Mouse (Mus musculus) brain, embryonic 14.5 days (tissue): ENCODE results near the gene Slc41a1.

Experiments used
- CTCF ChIP-seq: fragments of 200-500 bp; IDR thresholded peaks from 2 replicates; pipeline ENCODE4 v1.5.1; 2012; ENCODE audit warnings: inconsistent platforms, mild to moderate bottlenecking, moderate library complexity, borderline replicate concordance; ENCODE audit not compliant: insufficient read depth, insufficient read length; ENCODE audit errors: extremely low read depth
- POLR2A ChIP-seq: fragments of 200-500 bp; IDR thresholded peaks from 2 replicates; pipeline ENCODE4 v1.6.1; 2012; ENCODE audit warnings: mild to moderate bottlenecking, inconsistent platforms, borderline replicate concordance; ENCODE audit not compliant: poor library complexity, insufficient read depth, insufficient read length, severe bottlenecking; ENCODE audit errors: extremely low read depth

DNA sequence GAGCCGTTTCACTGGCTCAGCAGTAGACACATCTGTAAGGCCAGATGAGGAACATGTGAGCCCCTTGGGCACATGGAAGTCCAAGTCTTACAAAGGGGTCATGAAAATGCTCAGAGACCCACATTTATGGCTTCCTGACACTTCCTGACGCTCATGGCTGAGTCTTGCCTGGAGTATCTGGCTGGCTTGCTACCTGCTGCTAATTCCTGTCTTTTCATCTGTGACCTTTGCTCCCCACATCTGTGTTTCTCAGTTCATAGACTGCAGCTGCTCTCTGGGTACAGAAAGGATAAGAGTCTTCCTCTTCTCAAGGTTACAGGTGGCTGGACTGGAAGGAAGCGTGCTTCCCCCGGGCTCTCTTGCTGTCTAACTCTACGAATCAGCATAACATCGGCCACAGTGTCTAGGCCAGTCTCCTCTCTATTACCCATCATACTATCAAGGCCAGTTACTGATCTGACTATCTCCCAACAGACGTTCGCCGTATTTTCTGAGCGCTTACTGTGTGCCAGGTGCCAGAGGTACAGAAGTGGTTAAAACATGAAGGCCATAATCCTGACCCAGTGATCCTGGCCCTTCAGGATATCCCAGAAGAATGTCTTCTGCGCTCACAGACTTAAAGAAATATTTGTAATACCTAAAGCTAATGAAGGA, 2.6 kb upstream of the Slc41a1 start:
- TF ChIP-seq CTCF = no peak
- no peak for TF ChIP-seq POLR2A
